Mouse (Mus musculus): ENCODE measurements around the gene Tfap2e. TPM values are rescaled to one million over a fixed set of nuclear protein-coding genes. Genes with fewer than 3 reads are reported as not detected.

The Tfap2e gene
- polyA plus RNA-seq, 1 experiment, result not detected

GRCm38 (mm10) chr4:126756766-126757165 is 20.7 kb upstream of the Tfap2e start:
- H3K27ac ChIP-seq (ENCODE audit: insufficient read depth, low read depth, low read length), result no peak overlapping the region
- no peak overlapping the region for H3K4me3 ChIP-seq (ENCODE audit: insufficient read depth, low read depth, low read length)
- no peaks in the 10 kb centered on the region for H3K27me3 ChIP-seq (replicated peaks; ENCODE audit: control insufficient read depth, insufficient read depth, low read length)
- H3K4me1 ChIP-seq (ENCODE audit: control insufficient read depth, insufficient read depth, low read length), result 0 out of 2 replicates have a peak, but pooled peaks cover 3% of the 10 kb centered on the region
- TF ChIP-seq POLR2A (IDR thresholded peaks at IDR 0.05; ENCODE audit: low read depth, low read length), result no peak
- no peak for TF ChIP-seq CTCF (conservative IDR thresholded peaks at IDR 0.05; ENCODE audit: insufficient read depth, insufficient read length, low read depth, low read length)
- 29% methylated on average over 4 of the region's 4 CpGs for WGBS
- H3K36me3 ChIP-seq (ENCODE audit: control insufficient read depth, insufficient read depth, low read length), result peaks cover 2% of the 10 kb centered on the region
- DNase-seq, result peak; percentile 88

- TF ChIP-seq CTCF (conservative IDR thresholded peaks at IDR 0.05; ENCODE audit: insufficient read depth, insufficient read length, low read depth, low read length) (no peak), POLR2A (IDR thresholded peaks at IDR 0.05; ENCODE audit: low read depth, low read length) (no peak)
Measured at GRCm38 (mm10) chr4:126754736-126755374, 18.8 kb upstream of the Tfap2e start.

GRCm38 (mm10) chr4:126754231-126754611 is 18.2 kb upstream of the Tfap2e start:
- H3K4me3 ChIP-seq (ENCODE audit: insufficient read depth, low read depth, low read length), result peak overlapping the region; percentile 82
- no peaks in the 10 kb centered on the region; the same call in 1 of the 2 replicates for H3K36me3 ChIP-seq (ENCODE audit: control insufficient read depth, insufficient read depth, low read length)
- 2% methylated on average over 12 of the region's 12 CpGs for WGBS
- no peaks in the 10 kb centered on the region for H3K27me3 ChIP-seq (replicated peaks; ENCODE audit: control insufficient read depth, insufficient read depth, low read length)
- DNase-seq, result no peak
- peak overlapping the region; percentile 70 for H3K27ac ChIP-seq (ENCODE audit: insufficient read depth, low read depth, low read length)
- TF ChIP-seq CTCF (conservative IDR thresholded peaks at IDR 0.05; ENCODE audit: insufficient read depth, insufficient read length, low read depth, low read length) (no peak), POLR2A (IDR thresholded peaks at IDR 0.05; ENCODE audit: low read depth, low read length) (no peak)
- H3K4me1 ChIP-seq (ENCODE audit: control insufficient read depth, insufficient read depth, low read length), result 0 out of 2 replicates have a peak, but pooled peaks cover 3% of the 10 kb centered on the region

More at GRCm38 (mm10) chr4:126754736-126755374, 18.8 kb upstream of the Tfap2e start:
- Histone ChIP-seq H3K4me1 (ENCODE audit: control insufficient read depth, insufficient read depth, low read length) (0 out of 2 replicates have a peak, but pooled peaks cover 3% of the 10 kb centered on the region), H3K27ac (ENCODE audit: insufficient read depth, low read depth, low read length) (no peak overlapping the region), H3K4me3 (ENCODE audit: insufficient read depth, low read depth, low read length) (no peak overlapping the region), H3K27me3 (replicated peaks; ENCODE audit: control insufficient read depth, insufficient read depth, low read length) (no peaks in the 10 kb centered on the region), H3K36me3 (ENCODE audit: control insufficient read depth, insufficient read depth, low read length) (no peaks in the 10 kb centered on the region; the same call in 1 of the 2 replicates)
- DNase-seq, result no peak
- WGBS, result 41% methylated on average over 12 of the region's 12 CpGs

GRCm38 (mm10) chr4:126753268-126754230 is 17.5 kb upstream of the Tfap2e start, which contains the start of the genes Ncdn and AU040320:
Ncdn (minus strand) TSS chr4:126753438.
AU040320 (plus strand) TSS chr4:126753544.
- TF ChIP-seq POLR2A (IDR thresholded peaks at IDR 0.05; ENCODE audit: low read depth, low read length) (peak; percentile 57), CTCF (conservative IDR thresholded peaks at IDR 0.05; ENCODE audit: insufficient read depth, insufficient read length, low read depth, low read length) (no peak)
- Histone ChIP-seq H3K27ac (ENCODE audit: insufficient read depth, low read depth, low read length) (peak within 1 kb of the TSS; percentile 98), H3K27me3 (replicated peaks; ENCODE audit: control insufficient read depth, insufficient read depth, low read length) (no peaks in the 10 kb centered on the region), H3K4me3 (ENCODE audit: insufficient read depth, low read depth, low read length) (peak within 1 kb of the TSS; percentile 82), H3K36me3 (ENCODE audit: control insufficient read depth, insufficient read depth, low read length) (no peaks in the 10 kb centered on the region; the same call in 1 of the 2 replicates), H3K4me1 (ENCODE audit: control insufficient read depth, insufficient read depth, low read length) (0 out of 2 replicates have a peak, but pooled peaks cover 3% of the 10 kb centered on the region)
- peak; percentile 98 for DNase-seq
- WGBS, result under 1% methylated on average over 71 of the region's 71 CpGs

GRCm38 (mm10) chr4:126752608-126753141 is 16.6 kb upstream of the Tfap2e start:
- DNase-seq, result no peak
- Histone ChIP-seq H3K27me3 (replicated peaks; ENCODE audit: control insufficient read depth, insufficient read depth, low read length) (no peaks in the 10 kb centered on the region), H3K36me3 (ENCODE audit: control insufficient read depth, insufficient read depth, low read length) (no peaks in the 10 kb centered on the region; the same call in 1 of the 2 replicates), H3K27ac (ENCODE audit: insufficient read depth, low read depth, low read length) (no peak overlapping the region), H3K4me1 (ENCODE audit: control insufficient read depth, insufficient read depth, low read length) (0 out of 2 replicates have a peak, but pooled peaks cover 3% of the 10 kb centered on the region), H3K4me3 (ENCODE audit: insufficient read depth, low read depth, low read length) (peak overlapping the region; percentile 82)
- under 1% methylated on average over 23 of the region's 23 CpGs for WGBS
- TF ChIP-seq POLR2A (IDR thresholded peaks at IDR 0.05; ENCODE audit: low read depth, low read length), result no peak
- no peak for TF ChIP-seq CTCF (conservative IDR thresholded peaks at IDR 0.05; ENCODE audit: insufficient read depth, insufficient read length, low read depth, low read length)

- H3K4me3 ChIP-seq (ENCODE audit: insufficient read depth, low read depth, low read length), result peak overlapping the region; percentile 82
- DNase-seq, result no peak
- 0 out of 2 replicates have a peak, but pooled peaks cover 3% of the 10 kb centered on the region for H3K4me1 ChIP-seq (ENCODE audit: control insufficient read depth, insufficient read depth, low read length)
- WGBS, result 16% methylated on average over 13 of the region's 13 CpGs
- no peak overlapping the region for H3K27ac ChIP-seq (ENCODE audit: insufficient read depth, low read depth, low read length)
- H3K27me3 ChIP-seq (replicated peaks; ENCODE audit: control insufficient read depth, insufficient read depth, low read length), result no peaks in the 10 kb centered on the region
- TF ChIP-seq CTCF (conservative IDR thresholded peaks at IDR 0.05; ENCODE audit: insufficient read depth, insufficient read length, low read depth, low read length) (no peak), POLR2A (IDR thresholded peaks at IDR 0.05; ENCODE audit: low read depth, low read length) (no peak)
- H3K36me3 ChIP-seq (ENCODE audit: control insufficient read depth, insufficient read depth, low read length), result no peaks in the 10 kb centered on the region
Measured at GRCm38 (mm10) chr4:126752024-126752607, 16.1 kb upstream of the Tfap2e start.
